Mouse (Mus musculus) midbrain, embryonic 11.5 days (tissue): ENCODE measurements around the gene Slc16a7. TPM values are rescaled to one million over a fixed set of nuclear protein-coding genes. Genes with fewer than 3 reads are reported as not detected.
A peak's percentile ranks its signal among the peaks of the same experiment; 100 is the strongest.

Source experiments
- ATAC-seq: fragments of 200-750 bp; cut with Nextera tagmentation; 2 replicates; pipeline ENCODE4 v1.8.0; 2017; ENCODE audit warnings: moderate TSS enrichment, moderate library complexity; ENCODE audit not compliant: low FRiP score
- DNase-seq: peaks from one replicate; pipeline ENCODE4 v3.0.0; 2015; ENCODE audit warnings: low spot score; ENCODE audit errors: missing footprints
- H3K27ac ChIP-seq: fragments of 300-500 bp; sonication (generic); 2 replicates; pipeline ENCODE4 v1.5.1; 2014; ENCODE audit warnings: low read depth, low read length
- H3K27me3 ChIP-seq: fragments of 300-500 bp; sonication (generic); 2 replicates; pipeline ENCODE4 v1.6.1; 2014; ENCODE audit warnings: mild to moderate bottlenecking, low read length, moderate library complexity, mixed read lengths; ENCODE audit not compliant: control insufficient read depth, insufficient read depth
- H3K36me3 ChIP-seq: fragments of 300-500 bp; sonication (generic); 2 replicates; pipeline ENCODE4 v1.6.1; 2014; ENCODE audit warnings: mild to moderate bottlenecking, low read length, moderate library complexity, mixed read lengths; ENCODE audit not compliant: control insufficient read depth, insufficient read depth
- H3K4me1 ChIP-seq: fragments of 300-500 bp; sonication (generic); 2 replicates; pipeline ENCODE4 v1.6.1; 2014; ENCODE audit warnings: low read length; ENCODE audit not compliant: control insufficient read depth, insufficient read depth
- H3K4me2 ChIP-seq: fragments of 300-500 bp; sonication (generic); 2 replicates; pipeline ENCODE4 v1.6.1; 2014; ENCODE audit warnings: mild to moderate bottlenecking, moderate library complexity
- H3K4me3 ChIP-seq: fragments of 300-500 bp; sonication (generic); 2 replicates; pipeline ENCODE4 v1.5.1; 2014; ENCODE audit warnings: low read depth, low read length
- H3K9ac ChIP-seq: fragments of 300-500 bp; sonication (generic); 2 replicates; pipeline ENCODE4 v1.6.1; 2014; ENCODE audit warnings: low read length
- H3K9me3 ChIP-seq: fragments of 300-500 bp; sonication (generic); 2 replicates; pipeline ENCODE4 v1.6.1; 2016; ENCODE audit warnings: low read length; ENCODE audit not compliant: control insufficient read depth
- WGBS: fragments of 180-500 bp; shearing (Covaris S2); extraction: QIAGEN DNeasy Blood & Tissue Kit; methylation state at CpG from one replicate; pipeline ENCODE4 v1.1.7; 2014; 5-methylcytosine and 5-hydroxymethylcytosine counted together
- polyA plus RNA-seq: library from polyadenylated mRNA; unstranded; fragments of >200 nt; fragmentation: Nextera tagmentation; extraction: Ambion mirVana; gene quantifications from 2 replicates; pipeline ENCODE4 v1.2.1, GENCODE M21; 2014

The Slc16a7 gene
- polyA plus RNA-seq, 1 experiment from 2014 or later: 2.6 TPM

GRCm38 (mm10) chr10:125177782-125178181 lies 211.5 kb downstream of the Slc16a7 start:
- Histone ChIP-seq H3K9ac (no peak overlapping the region), H3K27me3 (no peaks in the 10 kb centered on the region), H3K27ac (no peak overlapping the region), H3K9me3 (no peaks in the 10 kb centered on the region), H3K4me1 (no peaks in the 10 kb centered on the region), H3K36me3 (no peaks in the 10 kb centered on the region), H3K4me3 (no peak overlapping the region), H3K4me2 (no peak overlapping the region)
- no peak for DNase-seq
- no peak for ATAC-seq
- WGBS: 82% methylated on average over 2 of the region's 2 CpGs

- Histone ChIP-seq H3K36me3 (no peaks in the 10 kb centered on the region), H3K4me3 (no peak overlapping the region), H3K27ac (no peak overlapping the region), H3K9me3 (no peaks in the 10 kb centered on the region), H3K4me2 (no peak overlapping the region), H3K27me3 (no peaks in the 10 kb centered on the region), H3K9ac (no peak overlapping the region), H3K4me1 (no peaks in the 10 kb centered on the region)
- DNase-seq (no peak), ATAC-seq (0 out of 2 replicates have a peak, but pooled peaks have one; percentile 27)
- WGBS: 64% methylated on average over 5 of the region's 5 CpGs
These were observed 214.1 kb downstream of the Slc16a7 start for GRCm38 (mm10) chr10:125175013-125175650.

GRCm38 (mm10) chr10:125171625-125172024 lies 217.6 kb downstream of the Slc16a7 start:
- H3K9ac ChIP-seq: no peak overlapping the region
- no peaks in the 10 kb centered on the region for H3K9me3 ChIP-seq
- H3K36me3 ChIP-seq: no peaks in the 10 kb centered on the region
- WGBS: 93% methylated on average over 10 of the region's 10 CpGs
- ATAC-seq (no peak), DNase-seq (no peak)
- no peaks in the 10 kb centered on the region for H3K4me1 ChIP-seq
- H3K27ac ChIP-seq: no peak overlapping the region
- H3K27me3 ChIP-seq: no peaks in the 10 kb centered on the region
- H3K4me3 ChIP-seq: no peak overlapping the region
- no peak overlapping the region for H3K4me2 ChIP-seq

- H3K4me3 ChIP-seq: no peak overlapping the region
- ATAC-seq (no peak), DNase-seq (no peak)
- no peaks in the 10 kb centered on the region for H3K9me3 ChIP-seq
- WGBS: 90% methylated on average over 6 of the region's 6 CpGs
- H3K27ac ChIP-seq: no peak overlapping the region
- no peak overlapping the region for H3K4me2 ChIP-seq
- H3K27me3 ChIP-seq: no peaks in the 10 kb centered on the region
- H3K9ac ChIP-seq: no peak overlapping the region
- H3K4me1 ChIP-seq: no peaks in the 10 kb centered on the region
- H3K36me3 ChIP-seq: no peaks in the 10 kb centered on the region
These were observed 218.1 kb downstream of the Slc16a7 start for GRCm38 (mm10) chr10:125171154-125171553.
